Comparison of ENCODE assay signal across 9 mouse cellular contexts in genomic region chr6:90660398-90661028, GRCm38 (mm10). TPM values are rescaled to one million over a fixed set of nuclear protein-coding genes. Genes with fewer than 3 reads are reported as not detected.
DNase-seq lines count a peak whose midpoint lies in the region; ATAC-seq and TF ChIP-seq lines count a peak whose summit lies in the region.
"Had no signal": no experiment of that assay in that cellular context is flagged by ENCODE, and none has a peak within 500 bp of the region (broad histone marks: within the 10 kb centered on the region; RNA-seq: fewer than 3 reads in every experiment).

No protein-coding gene starts in this region.

- peaks cover 34% of the 10 kb centered on the region for H3K4me1 ChIP-seq in heart, embryonic 13.5 days
- H3K4me1 ChIP-seq in midbrain, embryonic 14.5 days (ENCODE audit: control insufficient read depth, insufficient read depth, low read length): no peaks in the 10 kb centered on the region
- H3K4me1 ChIP-seq in midbrain, postnatal 0 days (ENCODE audit: insufficient read depth, low read length): no peaks in the 10 kb centered on the region
- peaks cover 31% of the 10 kb centered on the region for H3K4me1 ChIP-seq in liver, embryonic 15.5 days (replicated peaks)
- H3K4me1 ChIP-seq: forebrain, embryonic 15.5 days had no signal

- H3K27me3 ChIP-seq in heart, embryonic 13.5 days (replicated peaks): no peaks in the 10 kb centered on the region
- no peaks in the 10 kb centered on the region for H3K27me3 ChIP-seq in midbrain, embryonic 14.5 days (ENCODE audit: control insufficient read depth, insufficient read depth, low read length)
- H3K27me3 ChIP-seq in midbrain, postnatal 0 days (ENCODE audit: insufficient read depth, low read length): no peaks in the 10 kb centered on the region
- no peaks in the 10 kb centered on the region for H3K27me3 ChIP-seq in liver, embryonic 15.5 days
- H3K27me3 ChIP-seq: forebrain, embryonic 15.5 days had no signal

- H3K4me3 ChIP-seq in heart, embryonic 13.5 days: no peak overlapping the region
- no peak overlapping the region for H3K4me3 ChIP-seq in midbrain, embryonic 14.5 days (replicated peaks; ENCODE audit: low read depth, low read length)
- H3K4me3 ChIP-seq in midbrain, postnatal 0 days (ENCODE audit: low read depth, low read length): no peak overlapping the region
- no peak overlapping the region for H3K4me3 ChIP-seq in liver, embryonic 15.5 days (replicated peaks)
- H3K4me3 ChIP-seq: forebrain, embryonic 15.5 days had no signal

- H3K36me3 ChIP-seq in heart, embryonic 13.5 days: peaks cover 50% of the 10 kb centered on the region
- peaks cover 42% of the 10 kb centered on the region for H3K36me3 ChIP-seq in midbrain, embryonic 14.5 days (ENCODE audit: control insufficient read depth, insufficient read depth, low read length)
- peaks cover 47% of the 10 kb centered on the region for H3K36me3 ChIP-seq in midbrain, postnatal 0 days (ENCODE audit: insufficient read depth, low read length)
- peaks cover 17% of the 10 kb centered on the region for H3K36me3 ChIP-seq in liver, embryonic 15.5 days (replicated peaks)

- WGBS in heart, embryonic 13.5 days: 72% methylated on average over 20 of the region's 20 CpGs
- 86% methylated on average over 20 of the region's 20 CpGs for WGBS in midbrain, embryonic 14.5 days
- WGBS in midbrain, postnatal 0 days: 88% methylated on average over 20 of the region's 20 CpGs
- WGBS in liver, embryonic 15.5 days (ENCODE audit: insufficient replicate concordance): 73% methylated on average over 20 of the region's 20 CpGs

- ATAC-seq in heart, embryonic 13.5 days (ENCODE audit: extremely low read depth, insufficient number of reproducible peaks, low FRiP score, low TSS enrichment): no peak
- 0 out of 2 replicates have a peak, but pooled peaks have one; percentile 44 for ATAC-seq in midbrain, embryonic 14.5 days (ENCODE audit: low FRiP score, low TSS enrichment)
- ATAC-seq in midbrain, postnatal 0 days (ENCODE audit: low FRiP score): no peak
- no peak for ATAC-seq in liver, embryonic 15.5 days (ENCODE audit: insufficient read depth)
- ATAC-seq in erythroid progenitor cell, adult 5-6 weeks (replicated peaks; ENCODE audit: low FRiP score, poor library complexity, severe bottlenecking): no peak
- ATAC-seq: forebrain, embryonic 15.5 days had no signal

- no peaks in the 10 kb centered on the region for H3K9me3 ChIP-seq in heart, embryonic 13.5 days
- no peaks in the 10 kb centered on the region for H3K9me3 ChIP-seq in midbrain, embryonic 14.5 days (ENCODE audit: control insufficient read depth, low read length)
- H3K9me3 ChIP-seq in midbrain, postnatal 0 days (ENCODE audit: low read length): no peaks in the 10 kb centered on the region
- no peaks in the 10 kb centered on the region for H3K9me3 ChIP-seq in liver, embryonic 15.5 days (replicated peaks)
- H3K9me3 ChIP-seq: forebrain, embryonic 15.5 days had no signal

- peak overlapping the region; percentile 61 for H3K27ac ChIP-seq in heart, embryonic 13.5 days (replicated peaks)
- H3K27ac ChIP-seq in midbrain, embryonic 14.5 days (replicated peaks; ENCODE audit: low read depth, low read length): no peak overlapping the region
- no peak overlapping the region for H3K27ac ChIP-seq in midbrain, postnatal 0 days (ENCODE audit: low read depth, low read length)
- peak overlapping the region; percentile 41; the same call in 1 of the 2 replicates for H3K27ac ChIP-seq in liver, embryonic 15.5 days (replicated peaks)
- H3K27ac ChIP-seq: forebrain, embryonic 15.5 days; stomach, postnatal 0 days had no signal

- no peak for TF ChIP-seq CTCF in midbrain, postnatal 0 days (IDR thresholded peaks at IDR 0.05)

- H3K9ac ChIP-seq in heart, embryonic 13.5 days: peak overlapping the region; percentile 16; the same call in 1 of the 2 replicates
- no peak overlapping the region for H3K9ac ChIP-seq in midbrain, embryonic 14.5 days (replicated peaks; ENCODE audit: low read length)
- H3K9ac ChIP-seq in midbrain, postnatal 0 days (replicated peaks; ENCODE audit: low read length, poor library complexity, severe bottlenecking): no peak overlapping the region
- H3K9ac ChIP-seq in liver, embryonic 15.5 days: no peak overlapping the region
- H3K9ac ChIP-seq: forebrain, embryonic 15.5 days had no signal

- DNase-seq in heart, postnatal 4 days: no peak
- no peak for DNase-seq in midbrain, embryonic 14.5 days
- no peak for DNase-seq in midbrain, postnatal 0 days (ENCODE audit: low spot score)
- peak; percentile 22 for DNase-seq in yolk sac, embryonic 10.5 days (ENCODE audit: low spot score)

- H3K4me2 ChIP-seq in heart, embryonic 13.5 days: no peak overlapping the region
- H3K4me2 ChIP-seq in midbrain, embryonic 14.5 days (ENCODE audit: low read length): no peak overlapping the region
- H3K4me2 ChIP-seq in midbrain, postnatal 0 days (ENCODE audit: low read depth, low read length, poor library complexity, severe bottlenecking): no peak overlapping the region
- H3K4me2 ChIP-seq in liver, embryonic 15.5 days: peak overlapping the region; percentile 36
- H3K4me2 ChIP-seq: forebrain, embryonic 15.5 days had no signal

RNA-seq across cellular contexts. Expression of gene Slc41a3, which starts 56.0 kb away (rescaled TPM):
- 12.1 and 14.0 TPM in 2 replicates for polyA plus RNA-seq in heart, embryonic 13.5 days (2015; fragmentation: Nextera tagmentation; extraction: Ambion mirVana)
- total RNA-seq in heart, postnatal 4 days (2021): 10 to 100 TPM; 19.4 to 19.8 TPM
- polyA plus RNA-seq in midbrain, embryonic 14.5 days (2014; fragmentation: Nextera tagmentation; extraction: Ambion mirVana): 4.7 and 5.3 TPM in 2 replicates
- 14.8 and 15.2 TPM in 2 replicates for total RNA-seq in midbrain, postnatal 0 days (2014; rRNA removed)
- 14.4 and 14.9 TPM in 2 replicates for polyA plus RNA-seq in midbrain, postnatal 0 days (2015; fragmentation: Nextera tagmentation; extraction: Ambion mirVana)
- polyA plus RNA-seq in liver, embryonic 15.5 days (2015; fragmentation: Nextera tagmentation; extraction: Ambion mirVana): 41.3 and 46.3 TPM in 2 replicates
- 3.2 and 3.4 TPM in 2 replicates for total RNA-seq in erythroid progenitor cell, adult 5-6 weeks (2015; ENCODE audit: low replicate concordance)
- total RNA-seq in erythroid progenitor cell, adult 5-6 weeks (2017; ENCODE audit: low replicate concordance): 1.0 and 5.3 TPM in 2 replicates

Comparison
In these comparisons a context has a peak if more than half of its experiments do, and no peak if none do; other contexts are left out.
1. H3K27ac ChIP-seq: peak in heart, embryonic 13.5 days (single experiment) and liver, embryonic 15.5 days (single experiment); none in midbrain, embryonic 14.5 days (single experiment) and midbrain, postnatal 0 days (single experiment).